Mouse (Mus musculus): Measurements from ENCODE around the gene Lyrm7. TPM values are rescaled to one million over a fixed set of nuclear protein-coding genes. Genes with fewer than 3 reads are reported as not detected.
"Not testable (repeated sequence)": the region's sequence is repeated elsewhere in the genome, so short reads cannot be mapped to it uniquely, and the experiment has no call there.

The Lyrm7 gene
- polyA plus RNA-seq, 1 experiment from 2014 or later: 7.7 TPM

DNA sequence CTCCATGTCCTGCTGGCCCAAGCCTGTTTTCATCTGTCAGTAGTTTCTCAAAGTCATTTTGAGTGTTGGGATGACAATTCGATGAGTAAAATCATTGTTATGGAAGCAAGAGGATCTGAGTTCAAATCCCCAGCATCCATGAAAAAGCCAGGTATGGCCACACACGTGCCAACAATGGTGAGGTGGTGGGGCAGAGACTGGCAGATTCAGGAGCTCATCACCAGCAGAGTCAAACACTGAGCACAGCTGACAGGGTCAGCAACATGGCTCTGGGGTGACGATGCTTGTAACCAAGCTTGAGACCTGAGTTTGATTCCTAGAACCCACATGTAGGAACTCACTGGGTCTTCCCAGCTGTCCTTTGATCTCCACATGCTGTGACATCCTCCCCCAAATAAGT, 44.4 kb upstream of the Lyrm7 start:
- 89% methylated on average over 3 of the region's 3 CpGs for WGBS
- Histone ChIP-seq H3K27me3 (ENCODE audit: insufficient read depth, low read length) (no peaks in the 10 kb centered on the region), H3K9me3 (replicated peaks; ENCODE audit: low read length) (no peaks in the 10 kb centered on the region), H3K36me3 (ENCODE audit: insufficient read depth, low read length) (peaks cover 3% of the 10 kb centered on the region; the same call in 1 of the 2 replicates), H3K4me3 (replicated peaks; ENCODE audit: low read depth, low read length) (no peak overlapping the region), H3K4me1 (replicated peaks; ENCODE audit: insufficient read depth, low read length) (0 out of 2 replicates have a peak, but pooled peaks cover 4% of the 10 kb centered on the region), H3K9ac (ENCODE audit: low read depth, low read length) (no peak overlapping the region), H3K27ac (peak overlapping the region; percentile 60; the same call in 1 of the 2 replicates), H3K4me2 (ENCODE audit: low read length) (no peak overlapping the region)
- no peak for DNase-seq (ENCODE audit: low spot score)
- TF ChIP-seq CTCF (IDR thresholded peaks at IDR 0.05; ENCODE audit: low read depth): no peak
- ATAC-seq (replicated peaks; ENCODE audit: low FRiP score, low read depth): no peak

DNA sequence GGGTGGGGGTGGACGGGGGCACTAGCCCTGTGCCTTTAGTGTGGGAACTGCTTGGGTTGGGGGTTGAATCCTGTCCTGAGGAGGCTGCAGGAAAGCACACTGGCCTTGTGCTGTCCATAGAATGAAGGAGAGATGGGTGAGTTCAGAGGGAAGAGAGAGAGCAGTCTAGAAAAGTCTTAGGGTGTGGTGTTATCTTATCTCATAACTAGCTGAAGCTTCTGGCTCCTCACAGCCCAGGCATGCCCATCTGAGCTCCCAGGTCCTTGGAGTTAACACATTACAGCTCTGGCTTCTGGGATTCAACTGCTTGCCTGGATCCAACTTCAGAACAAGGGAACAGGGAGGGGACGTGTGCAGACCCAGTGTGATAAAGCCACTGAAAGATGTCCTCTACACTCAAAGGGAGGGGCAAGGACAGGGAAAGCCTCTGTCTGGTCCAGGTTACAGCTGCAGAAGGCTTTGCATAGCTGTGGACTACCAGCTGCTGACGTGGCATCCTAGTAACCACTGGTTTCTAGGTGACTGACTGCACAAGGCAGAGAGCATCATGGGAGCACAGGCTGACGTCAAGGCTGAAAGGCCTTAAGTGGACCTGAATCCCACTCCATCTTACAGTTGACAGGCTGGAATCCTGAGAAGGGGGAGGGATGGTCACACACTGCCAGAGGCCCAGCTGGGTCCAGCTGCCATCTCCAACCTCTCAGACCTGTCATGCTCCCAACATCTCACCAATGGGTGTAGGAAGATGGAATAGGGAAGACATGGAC, 43.4 kb upstream of the Lyrm7 start:
- H3K9ac ChIP-seq (ENCODE audit: low read depth, low read length): peak overlapping the region; percentile 57; the same call in 1 of the 2 replicates
- no peak for TF ChIP-seq CTCF (IDR thresholded peaks at IDR 0.05; ENCODE audit: low read depth)
- H3K4me1 ChIP-seq (replicated peaks; ENCODE audit: insufficient read depth, low read length): 0 out of 2 replicates have a peak, but pooled peaks cover 4% of the 10 kb centered on the region
- H3K4me2 ChIP-seq (ENCODE audit: low read length): peak overlapping the region; percentile 90
- H3K36me3 ChIP-seq (ENCODE audit: insufficient read depth, low read length): no peaks in the 10 kb centered on the region
- H3K9me3 ChIP-seq (replicated peaks; ENCODE audit: low read length): no peaks in the 10 kb centered on the region
- peak overlapping the region; percentile 60; the same call in 1 of the 2 replicates for H3K27ac ChIP-seq
- H3K4me3 ChIP-seq (replicated peaks; ENCODE audit: low read depth, low read length): 0 out of 2 replicates have a peak overlapping the region, but pooled peaks have one; percentile 48
- peak; percentile 50 for ATAC-seq (replicated peaks; ENCODE audit: low FRiP score, low read depth)
- peak; percentile 60 for DNase-seq (ENCODE audit: low spot score)
- no peaks in the 10 kb centered on the region for H3K27me3 ChIP-seq (ENCODE audit: insufficient read depth, low read length)
- WGBS: 57% methylated on average over 4 of the region's 4 CpGs

DNA sequence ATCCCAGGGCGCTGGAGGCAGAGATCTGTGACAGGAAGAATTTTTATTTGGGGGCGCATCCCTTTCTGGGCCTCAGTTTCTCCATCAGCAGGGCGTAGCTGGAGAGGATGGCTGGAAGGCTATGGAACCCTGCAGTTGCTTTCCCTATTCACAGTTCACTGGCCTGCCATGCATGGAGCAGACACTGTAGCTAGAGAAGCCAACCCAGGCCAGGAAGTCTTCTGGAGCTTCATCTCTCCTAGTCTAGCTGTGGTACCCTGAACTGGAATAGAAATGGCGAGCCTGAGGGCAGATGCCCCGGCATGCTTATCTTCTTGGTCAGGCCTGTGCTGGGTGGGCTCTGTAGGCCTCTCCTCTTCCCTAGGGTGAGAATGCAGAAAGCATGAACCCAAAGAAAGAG, 42.6 kb upstream of the Lyrm7 start:
- no peak for ATAC-seq (replicated peaks; ENCODE audit: low FRiP score, low read depth)
- no peak for TF ChIP-seq CTCF (IDR thresholded peaks at IDR 0.05; ENCODE audit: low read depth)
- 0 out of 2 replicates have a peak, but pooled peaks cover 4% of the 10 kb centered on the region for H3K4me1 ChIP-seq (replicated peaks; ENCODE audit: insufficient read depth, low read length)
- peak overlapping the region; percentile 48 for H3K4me3 ChIP-seq (replicated peaks; ENCODE audit: low read depth, low read length)
- peak overlapping the region; percentile 57 for H3K9ac ChIP-seq (ENCODE audit: low read depth, low read length)
- H3K9me3 ChIP-seq (replicated peaks; ENCODE audit: low read length): no peaks in the 10 kb centered on the region
- H3K27me3 ChIP-seq (ENCODE audit: insufficient read depth, low read length): no peaks in the 10 kb centered on the region
- DNase-seq (ENCODE audit: low spot score): no peak
- H3K27ac ChIP-seq: peak overlapping the region; percentile 42; the same call in 1 of the 2 replicates
- H3K36me3 ChIP-seq (ENCODE audit: insufficient read depth, low read length): no peaks in the 10 kb centered on the region
- WGBS: 77% methylated on average over 5 of the region's 5 CpGs
- H3K4me2 ChIP-seq (ENCODE audit: low read length): peak overlapping the region; percentile 90

DNA sequence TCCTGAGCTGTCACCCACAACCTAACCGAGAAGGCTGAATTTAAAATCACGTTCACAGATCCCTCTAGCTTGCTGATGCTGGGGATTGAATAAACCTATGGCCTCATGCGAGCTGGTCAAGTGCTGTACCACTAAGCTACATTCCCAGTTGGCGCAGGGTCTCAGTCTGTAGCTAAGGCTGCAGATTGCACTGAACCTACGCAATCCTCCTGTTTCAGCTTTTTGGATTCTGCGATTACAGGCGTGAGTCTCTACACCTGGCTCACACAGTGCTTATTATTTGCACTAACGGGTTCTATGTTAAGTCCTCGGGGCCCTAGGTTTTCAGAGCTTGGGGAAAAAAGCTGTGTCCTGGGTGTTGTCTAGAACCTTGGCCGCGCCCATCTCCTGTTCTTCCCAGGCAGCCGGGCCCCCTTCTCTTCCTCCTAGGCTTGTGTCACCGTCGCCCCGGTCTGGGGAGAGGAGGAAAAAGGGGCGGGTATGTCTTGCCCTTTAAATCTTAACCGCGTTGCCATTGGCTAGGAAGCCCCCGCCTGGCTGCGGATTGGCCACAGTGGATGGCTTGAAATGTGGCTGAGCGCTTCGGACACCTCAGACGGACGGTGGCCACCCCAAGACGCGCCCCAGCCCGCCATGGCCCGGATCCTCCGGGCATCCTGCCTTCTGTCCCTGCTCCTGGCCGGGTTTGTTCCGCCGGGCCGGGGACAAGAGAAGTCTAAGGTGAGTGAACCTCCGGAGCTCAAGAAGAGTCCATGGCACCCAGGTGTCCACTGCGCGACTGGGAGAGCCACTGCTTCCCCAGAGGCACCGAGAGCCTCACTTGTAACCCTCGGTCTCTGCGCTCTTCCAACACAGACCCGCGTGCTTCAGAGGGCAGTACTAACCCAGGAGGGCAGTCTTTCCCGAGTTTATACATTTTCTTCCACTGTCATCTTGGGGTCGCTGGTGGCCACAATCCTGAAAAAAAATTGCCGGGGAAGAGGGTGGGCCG, 41.9 kb upstream of the Lyrm7 start, which contains the start of gene Gpx3:
Gene Gpx3 (plus strand): TSS at position 121 of the 991 bp plus-strand sequence.
- Histone ChIP-seq H3K9me3 (replicated peaks; ENCODE audit: low read length) (no peaks in the 10 kb centered on the region), H3K4me3 (replicated peaks; ENCODE audit: low read depth, low read length) (peak within 1 kb of the TSS; percentile 48), H3K27me3 (ENCODE audit: insufficient read depth, low read length) (no peaks in the 10 kb centered on the region), H3K4me2 (ENCODE audit: low read length) (peak within 1 kb of the TSS; percentile 90), H3K4me1 (replicated peaks; ENCODE audit: insufficient read depth, low read length) (0 out of 2 replicates have a peak, but pooled peaks cover 4% of the 10 kb centered on the region), H3K36me3 (ENCODE audit: insufficient read depth, low read length) (no peaks in the 10 kb centered on the region), H3K27ac (peak within 1 kb of the TSS; percentile 42; the same call in 1 of the 2 replicates), H3K9ac (ENCODE audit: low read depth, low read length) (peak within 1 kb of the TSS; percentile 57)
- DNase-seq (ENCODE audit: low spot score) (peak; percentile 90), ATAC-seq (replicated peaks; ENCODE audit: low FRiP score, low read depth) (peak; percentile 76)
- 15% methylated on average over 42 of the region's 45 CpGs for WGBS
- no peak for TF ChIP-seq CTCF (IDR thresholded peaks at IDR 0.05; ENCODE audit: low read depth)

DNA sequence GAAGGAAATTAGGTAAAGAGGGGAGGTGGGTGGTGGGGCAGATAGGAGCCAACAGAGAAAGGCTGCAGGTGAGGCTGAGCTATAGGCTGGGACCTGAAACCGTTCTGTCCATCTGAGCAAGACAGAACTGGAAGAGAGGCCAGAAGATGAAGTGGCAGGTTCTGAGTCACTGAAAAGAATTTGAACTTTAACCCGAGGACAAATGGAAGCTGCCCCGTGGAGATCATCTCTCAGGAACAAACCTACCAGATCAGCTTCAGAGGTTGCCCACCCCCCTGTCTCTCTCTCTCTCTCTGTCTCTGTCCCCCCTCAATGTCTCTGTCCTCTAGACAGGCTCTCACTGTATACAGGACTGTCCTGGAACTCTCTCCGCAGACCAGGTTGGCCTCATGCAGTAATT, 38.9 kb upstream of the Lyrm7 start:
- DNase-seq (ENCODE audit: low spot score) (no peak), ATAC-seq (replicated peaks; ENCODE audit: low FRiP score, low read depth) (no peak)
- 53% methylated on average over 4 of the region's 4 CpGs for WGBS
- no peak overlapping the region for H3K4me3 ChIP-seq (replicated peaks; ENCODE audit: low read depth, low read length)
- no peaks in the 10 kb centered on the region for H3K27me3 ChIP-seq (ENCODE audit: insufficient read depth, low read length)
- 0 out of 2 replicates have a peak, but pooled peaks cover 4% of the 10 kb centered on the region for H3K4me1 ChIP-seq (replicated peaks; ENCODE audit: insufficient read depth, low read length)
- no peaks in the 10 kb centered on the region for H3K9me3 ChIP-seq (replicated peaks; ENCODE audit: low read length)
- no peaks in the 10 kb centered on the region for H3K36me3 ChIP-seq (ENCODE audit: insufficient read depth, low read length)
- TF ChIP-seq CTCF (IDR thresholded peaks at IDR 0.05; ENCODE audit: low read depth): no peak
- H3K9ac ChIP-seq (ENCODE audit: low read depth, low read length): no peak overlapping the region
- H3K4me2 ChIP-seq (ENCODE audit: low read length): no peak overlapping the region
- no peak overlapping the region for H3K27ac ChIP-seq

DNA sequence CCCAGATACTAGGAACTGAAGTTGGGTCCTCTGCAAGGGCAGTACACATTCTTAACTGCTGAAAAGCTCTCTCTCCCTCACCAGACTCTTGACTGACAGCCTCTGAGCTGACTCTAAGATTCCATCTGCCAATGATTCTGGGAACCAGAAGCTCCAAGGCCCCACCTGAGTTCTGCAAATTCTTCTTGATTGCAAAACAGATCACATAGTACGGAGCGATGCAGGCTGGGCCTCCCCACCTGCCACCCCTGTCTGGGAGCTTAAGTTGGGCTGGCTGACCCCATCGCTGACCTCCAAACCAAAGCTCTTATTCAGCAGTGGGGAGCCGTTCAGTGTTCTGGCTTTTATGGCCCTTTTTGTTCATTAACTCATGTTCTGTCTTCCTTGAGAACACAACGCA, 36.8 kb upstream of the Lyrm7 start:
- peak; percentile 87 for ATAC-seq (replicated peaks; ENCODE audit: low FRiP score, low read depth)
- no peak overlapping the region for H3K4me3 ChIP-seq (replicated peaks; ENCODE audit: low read depth, low read length)
- H3K9me3 ChIP-seq (replicated peaks; ENCODE audit: low read length): no peaks in the 10 kb centered on the region
- no peaks in the 10 kb centered on the region for H3K27me3 ChIP-seq (ENCODE audit: insufficient read depth, low read length)
- H3K4me2 ChIP-seq (ENCODE audit: low read length): no peak overlapping the region
- TF ChIP-seq CTCF (IDR thresholded peaks at IDR 0.05; ENCODE audit: low read depth): no peak
- H3K36me3 ChIP-seq (ENCODE audit: insufficient read depth, low read length): no peaks in the 10 kb centered on the region
- no peak for DNase-seq (ENCODE audit: low spot score)
- no peak overlapping the region for H3K9ac ChIP-seq (ENCODE audit: low read depth, low read length)
- H3K27ac ChIP-seq: no peak overlapping the region; the same call in 1 of the 2 replicates
- WGBS: 65% methylated on average over 5 of the region's 5 CpGs
- H3K4me1 ChIP-seq (replicated peaks; ENCODE audit: insufficient read depth, low read length): no peaks in the 10 kb centered on the region

DNA sequence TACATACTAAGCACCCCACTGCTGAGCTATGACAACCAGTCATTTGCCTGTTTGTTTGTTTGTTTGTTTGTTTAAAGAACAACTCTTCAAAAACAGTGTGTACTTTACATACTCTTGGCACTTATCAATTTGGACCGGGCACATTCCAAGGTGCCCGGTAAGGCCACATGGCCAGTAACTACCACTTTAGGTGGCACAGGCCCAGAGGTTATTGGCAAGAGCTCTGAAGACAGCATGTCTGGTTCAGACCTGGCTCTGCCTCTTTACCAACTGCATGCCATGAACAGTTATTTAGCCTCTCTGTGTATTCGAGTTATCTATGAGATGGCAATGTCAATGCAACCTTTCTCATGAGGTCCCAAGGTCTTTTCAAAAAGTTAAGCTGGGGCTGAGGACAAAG, 35.9 kb upstream of the Lyrm7 start:
- not testable (repeated sequence) for H3K4me3 ChIP-seq (replicated peaks; ENCODE audit: low read depth, low read length); DNase-seq (ENCODE audit: low spot score); H3K4me2 ChIP-seq (ENCODE audit: low read length); H3K27me3 ChIP-seq (ENCODE audit: insufficient read depth, low read length); H3K27ac ChIP-seq; ATAC-seq (replicated peaks; ENCODE audit: low FRiP score, low read depth); H3K4me1 ChIP-seq (replicated peaks; ENCODE audit: insufficient read depth, low read length); H3K9ac ChIP-seq (ENCODE audit: low read depth, low read length); H3K9me3 ChIP-seq (replicated peaks; ENCODE audit: low read length); H3K36me3 ChIP-seq (ENCODE audit: insufficient read depth, low read length)
- WGBS: 89% methylated on average over 3 of the region's 3 CpGs
